ENCODE assay signal across 16 mouse cellular contexts in genomic region chr1:33641139-33641538, GRCm38 (mm10). TPM values are rescaled to one million over a fixed set of nuclear protein-coding genes. Genes with fewer than 3 reads are reported as not detected.
A peak's percentile ranks its signal among the peaks of the same experiment; 100 is the strongest.
DNase-seq lines count a peak whose midpoint lies in the region; ATAC-seq and TF ChIP-seq lines count a peak whose summit lies in the region.
"Had no signal": no experiment of that assay in that cellular context is flagged by ENCODE, and none has a peak within 500 bp of the region (broad histone marks: within the 10 kb centered on the region; RNA-seq: fewer than 3 reads in every experiment).

No protein-coding gene starts in this region.

- ATAC-seq in forebrain, postnatal 0 days, result peak; percentile 42; the same call in 1 of the 2 replicates
- ATAC-seq in activated CD4-positive, CD25-positive, alpha-beta regulatory T cell, adult 4 months, result no peak
- ATAC-seq: hindbrain, embryonic 16.5 days; lung, postnatal 0 days had no signal

- no peak for TF ChIP-seq CTCF in forebrain, postnatal 0 days (IDR thresholded peaks at IDR 0.05; ENCODE audit: low read depth)

- H3K27ac ChIP-seq in forebrain, postnatal 0 days (ENCODE audit: low read depth, low read length), result no peak overlapping the region
- H3K27ac ChIP-seq in forebrain, embryonic 10.5 days, result no peak overlapping the region
- H3K27ac ChIP-seq: embryonic facial prominence, embryonic 10.5 days; heart, embryonic 15.5 days; kidney, embryonic 15.5 days had no signal

- H3K27me3 ChIP-seq in forebrain, postnatal 0 days (ENCODE audit: insufficient read depth, low read length), result no peaks in the 10 kb centered on the region
- no peaks in the 10 kb centered on the region for H3K27me3 ChIP-seq in forebrain, embryonic 10.5 days (ENCODE audit: poor library complexity, severe bottlenecking)
- H3K27me3 ChIP-seq: heart, embryonic 15.5 days; kidney, embryonic 15.5 days had no signal

- H3K4me2 ChIP-seq in forebrain, postnatal 0 days (ENCODE audit: low read depth), result no peak overlapping the region
- H3K4me2 ChIP-seq: heart, embryonic 15.5 days; kidney, embryonic 15.5 days; liver, embryonic 11.5 days had no signal

- 54% methylated on average over 2 of the region's 2 CpGs for WGBS in forebrain, postnatal 0 days
- 94% methylated on average over 2 of the region's 2 CpGs for WGBS in forebrain, embryonic 10.5 days

- H3K9ac ChIP-seq in forebrain, postnatal 0 days, result no peak overlapping the region
- H3K9ac ChIP-seq: heart, embryonic 15.5 days; kidney, embryonic 15.5 days had no signal

- no peak overlapping the region for H3K4me3 ChIP-seq in forebrain, postnatal 0 days (ENCODE audit: low read depth, low read length)
- H3K4me3 ChIP-seq in forebrain, embryonic 10.5 days, result no peak overlapping the region
- H3K4me3 ChIP-seq: embryonic facial prominence, embryonic 10.5 days; heart, embryonic 15.5 days; kidney, embryonic 15.5 days had no signal

- H3K9me3 ChIP-seq in forebrain, postnatal 0 days (ENCODE audit: low read length), result no peaks in the 10 kb centered on the region
- H3K9me3 ChIP-seq in forebrain, embryonic 10.5 days, result peaks cover 6% of the 10 kb centered on the region; the same call in 1 of the 2 replicates
- H3K9me3 ChIP-seq: heart, embryonic 15.5 days; kidney, embryonic 15.5 days had no signal

- H3K4me1 ChIP-seq in forebrain, postnatal 0 days (ENCODE audit: insufficient read depth), result peaks cover 5% of the 10 kb centered on the region; the same call in 1 of the 2 replicates
- peaks cover 3% of the 10 kb centered on the region; the same call in 1 of the 2 replicates for H3K4me1 ChIP-seq in forebrain, embryonic 10.5 days
- H3K4me1 ChIP-seq: embryonic facial prominence, embryonic 10.5 days; heart, embryonic 15.5 days; kidney, embryonic 15.5 days had no signal

- intact Hi-C loops in left cerebral cortex, postnatal 4 days (cut with DNase I), result loop anchor here (5.0 kb wide), 1 partner anchor 1469 kb away; the partner anchor contains the start of gene Khdrbs2
- intact Hi-C loops in gastrocnemius, postnatal 14 days (cut with DNase I; ENCODE audit: low total_unique reads), result no loop called here

- H3K36me3 ChIP-seq in forebrain, postnatal 0 days (ENCODE audit: insufficient read depth), result no peaks in the 10 kb centered on the region
- H3K36me3 ChIP-seq in forebrain, embryonic 10.5 days (replicated peaks), result peaks cover 85% of the 10 kb centered on the region

- DNase-seq in forebrain, postnatal 0 days, result peak; percentile 78
- no peak for DNase-seq in forebrain, embryonic 10.5 days (ENCODE audit: extremely low spot score, low spot score)
- peak; percentile 40 to 51 for DNase-seq in left cerebral cortex, adult 18-20 months (ENCODE audit: low spot score in 2 of 2)
- no peak for DNase-seq in left cerebral cortex, postnatal 4 days
- DNase-seq in layer of hippocampus, adult 9-11 months, result peak; percentile 59
- peak; percentile 77 for DNase-seq in right cerebral cortex, postnatal 14 days
- DNase-seq in gastrocnemius, postnatal 14 days, result no peak
- DNase-seq: adrenal gland, adult 8-10 months; cerebellum, postnatal 14 days had no signal

RNA-seq across cellular contexts. Expression of gene Prim2, which starts 28.5 kb away (rescaled TPM):
- total RNA-seq in forebrain, postnatal 0 days (2014; rRNA removed), result 26.9 and 33.4 TPM in 2 replicates
- 17.8 and 18.3 TPM in 2 replicates for polyA plus RNA-seq in forebrain, postnatal 0 days (2015; fragmentation: Nextera tagmentation; extraction: Ambion mirVana)
- polyA plus RNA-seq in forebrain, embryonic 10.5 days (2016; fragmentation: Nextera tagmentation; extraction: Ambion mirVana), result 61.3 and 61.5 TPM in 2 replicates
- total RNA-seq in left cerebral cortex, adult 18-20 months (2021), result 1 to 10 TPM; 6.7 to 6.9 TPM
- 10 to 100 TPM; 14.5 to 15.9 TPM for total RNA-seq in left cerebral cortex, postnatal 4 days (2021)
- 1 to 10 TPM; 1.8 to 2.7 TPM for total RNA-seq in gastrocnemius, postnatal 14 days (2021)
- 10 to 100 TPM; 24.2 to 31.5 TPM for polyA plus RNA-seq in activated CD4-positive, CD25-positive, alpha-beta regulatory T cell, adult 4 months (2017; shearing (Covaris generic))

Comparison
In these comparisons a context has a peak if more than half of its experiments do, and no peak if none do; other contexts are left out.
1. DNase-seq: peak in forebrain, postnatal 0 days (single experiment), left cerebral cortex, adult 18-20 months (2 of 2), layer of hippocampus, adult 9-11 months (single experiment) and right cerebral cortex, postnatal 14 days (single experiment); none in forebrain, embryonic 10.5 days (single experiment), left cerebral cortex, postnatal 4 days (single experiment) and gastrocnemius, postnatal 14 days (single experiment).